Mouse (Mus musculus) R1 (cell line): Measurements from ENCODE around the gene Bpifb9a.
"Not testable (repeated sequence)": the region's sequence is repeated elsewhere in the genome, so short reads cannot be mapped to it uniquely, and the experiment has no call there.

Experiments
- DNase-seq: peaks from one replicate; pipeline ENCODE4 v3.0.0-alpha.2; 2018; ENCODE audit warnings: low read depth, low spot score

The Bpifb9a gene

GRCm38 (mm10) chr2:154304604-154305003 lies 47.0 kb downstream of the Bpifb9a start:
- not testable (repeated sequence) for DNase-seq

GRCm38 (mm10) chr2:154306927-154307326 lies 49.3 kb downstream of the Bpifb9a start, which contains the start of gene Bpifb9b:
Bpifb9b (plus strand) TSS chr2:154307227.
- DNase-seq: not testable (repeated sequence)

- DNase-seq: not testable (repeated sequence)
These were observed 56.1 kb downstream of the Bpifb9a start for GRCm38 (mm10) chr2:154313771-154314170.
